Mouse (Mus musculus) heart, postnatal 10 days (tissue): Measurements from ENCODE around the gene Zap70. TPM values are rescaled to one million over a fixed set of nuclear protein-coding genes. Genes with fewer than 3 reads are reported as not detected.

Experiments
- DNase-seq, 2 experiments: peaks; one replicate each; pipeline ENCODE4 v3.0.0; 2021
- intact Hi-C: fragments of 180-260 bp; cut with DNase I; formaldehyde crosslinking; loops from one replicate; pipeline ENCODE4 v1.15.1; 2025
- total RNA-seq, 2 experiments: library from RNA; stranded (reverse); gene quantifications; 2 replicates each; pipeline ENCODE4 v1.2.3; 2021

Zap70 gene
- total RNA-seq, 2 experiments from 2014 or later, result 0.27 to 0.57 TPM

DNA sequence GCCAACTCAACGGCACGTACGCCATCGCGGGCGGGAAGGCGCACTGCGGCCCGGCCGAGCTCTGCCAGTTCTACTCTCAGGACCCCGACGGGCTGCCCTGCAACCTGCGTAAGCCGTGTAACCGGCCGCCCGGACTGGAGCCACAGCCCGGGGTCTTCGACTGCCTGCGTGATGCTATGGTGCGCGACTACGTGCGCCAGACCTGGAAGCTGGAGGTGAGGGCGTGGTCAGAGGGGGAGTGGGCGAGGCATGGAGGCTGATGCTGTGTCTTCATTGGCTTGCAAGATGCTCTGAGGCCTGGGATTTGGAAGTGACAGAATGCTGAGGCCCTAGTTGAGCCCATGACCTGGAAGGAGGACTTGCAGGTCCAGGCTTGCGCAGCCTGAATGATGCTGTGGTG, 9.4 kb downstream of the Zap70 start:
- no peak for DNase-seq
- intact Hi-C loops, result no loop called here

GRCm38 (mm10) chr1:36772198-36772934, 10.8 kb downstream of the Zap70 start:
- intact Hi-C loops, result no loop called here
- DNase-seq, result no peak

DNA sequence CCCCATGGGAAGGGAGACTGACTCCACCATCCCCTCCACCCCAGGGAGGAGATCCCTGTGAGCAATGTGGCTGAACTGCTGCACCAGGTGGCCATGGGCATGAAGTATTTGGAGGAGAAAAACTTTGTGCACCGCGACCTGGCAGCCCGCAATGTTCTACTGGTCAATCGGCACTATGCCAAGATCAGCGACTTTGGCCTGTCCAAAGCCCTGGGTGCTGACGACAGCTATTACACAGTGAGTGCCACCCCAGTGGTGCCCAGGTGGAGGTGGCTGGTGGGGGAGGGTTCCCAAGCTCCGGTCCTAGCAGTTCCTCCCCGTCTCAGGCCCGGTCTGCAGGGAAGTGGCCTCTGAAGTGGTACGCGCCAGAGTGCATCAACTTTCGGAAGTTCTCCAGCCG, 19.2 kb downstream of the Zap70 start:
- intact Hi-C loops, result loop anchor here (5.0 to 10.0 kb wide), 3 partner anchors 352 to 624 kb away; no protein-coding TSS in a partner anchor
- DNase-seq, result no peak

DNA sequence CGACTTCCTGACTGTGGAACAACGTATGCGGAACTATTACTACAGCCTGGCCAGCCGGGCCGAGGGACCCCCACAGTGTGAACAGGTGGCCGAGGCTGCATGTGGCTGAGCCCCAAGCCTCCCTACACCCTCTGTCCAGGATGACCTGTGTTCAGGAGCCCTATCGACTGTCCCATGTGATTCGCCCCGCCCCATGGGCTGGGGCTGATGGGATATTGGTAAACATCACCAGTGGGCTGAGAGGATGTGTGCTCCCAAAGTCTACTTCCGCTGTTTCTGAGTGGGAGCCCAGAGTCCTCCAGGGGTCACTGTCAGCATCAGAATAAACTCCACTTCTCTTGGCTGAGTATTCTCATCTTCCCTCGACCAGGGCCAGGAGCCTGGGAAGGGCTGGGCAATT, 20.9 kb downstream of the Zap70 start:
- DNase-seq, result peak; percentile 29 to 46
- intact Hi-C loops, result loop anchor here (5.0 to 10.0 kb wide), 3 partner anchors 350 to 622 kb away; no protein-coding TSS in a partner anchor

DNA sequence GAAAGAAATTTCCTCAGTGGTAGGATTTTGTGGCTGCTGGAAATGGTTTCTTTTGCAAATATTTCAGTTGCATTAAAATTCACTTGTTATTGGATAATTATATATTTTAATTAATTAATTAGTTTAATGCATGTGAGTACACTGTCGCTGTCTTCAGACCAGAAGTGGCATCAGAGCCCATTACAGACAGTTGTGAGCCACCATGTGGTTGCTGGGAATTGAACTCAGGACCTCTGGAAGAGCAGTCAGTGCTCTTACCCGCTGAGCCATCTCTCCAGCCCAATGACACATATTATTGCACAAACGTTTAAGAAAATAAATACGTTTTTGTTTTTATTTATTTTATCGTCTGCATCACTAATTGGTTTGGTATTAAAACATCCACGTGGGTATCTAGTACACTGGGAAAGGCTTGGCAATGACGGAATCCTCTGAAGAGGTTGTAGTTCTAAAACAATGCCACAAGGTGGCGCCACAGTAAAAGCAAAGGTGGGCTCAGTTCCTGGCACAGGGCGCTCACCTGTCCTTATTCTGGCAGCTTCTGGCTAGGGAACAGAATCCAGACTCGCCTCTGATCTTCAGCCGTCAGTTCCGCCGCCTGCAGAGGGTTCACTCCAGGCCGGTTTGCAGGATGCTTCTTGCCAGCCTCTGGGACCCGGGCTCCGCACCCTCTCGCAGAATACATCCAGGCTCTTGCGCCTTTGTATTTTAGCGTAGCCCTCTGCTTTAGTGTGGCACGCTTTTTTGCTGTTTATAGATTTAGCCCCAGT, 23.0 kb downstream of the Zap70 start:
- intact Hi-C loops, result loop anchor here (1.0 to 10.0 kb wide), 4 partner anchors 348 to 620 kb away; no protein-coding TSS in a partner anchor
- peak; percentile 87 to 92 for DNase-seq

DNA sequence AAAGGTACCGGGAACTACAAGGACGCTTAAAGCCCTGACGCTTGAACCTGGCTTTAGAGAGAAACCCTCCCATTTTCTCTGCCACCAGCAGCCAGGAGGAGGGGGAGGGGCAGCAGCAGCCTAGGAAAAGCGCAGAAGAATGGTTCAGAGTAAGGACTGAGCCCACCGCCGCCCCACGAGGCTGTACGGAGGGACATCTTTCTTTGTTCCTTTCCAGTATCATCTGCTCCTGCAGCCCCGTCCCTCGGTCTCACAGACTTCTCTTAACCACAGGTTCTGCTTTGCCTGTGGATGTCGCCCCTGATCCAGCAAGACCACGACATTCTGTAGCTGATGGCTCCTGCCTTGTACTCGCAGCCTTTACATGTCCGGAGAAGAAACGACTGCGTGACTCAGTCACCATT, 23.6 kb downstream of the Zap70 start:
- intact Hi-C loops, result loop anchor here (10.0 kb wide), 1 partner anchor 620 kb away; no protein-coding TSS in a partner anchor

GRCm38 (mm10) chr1:36786377-36786776, 24.8 kb downstream of the Zap70 start:
- DNase-seq, result no peak
- intact Hi-C loops, result loop anchor here (10.0 kb wide), 1 partner anchor 618 kb away; no protein-coding TSS in a partner anchor

More for the DNA sequence above, 23.6 kb downstream of the Zap70 start:
- DNase-seq, result peak; percentile 14 to 30

DNA sequence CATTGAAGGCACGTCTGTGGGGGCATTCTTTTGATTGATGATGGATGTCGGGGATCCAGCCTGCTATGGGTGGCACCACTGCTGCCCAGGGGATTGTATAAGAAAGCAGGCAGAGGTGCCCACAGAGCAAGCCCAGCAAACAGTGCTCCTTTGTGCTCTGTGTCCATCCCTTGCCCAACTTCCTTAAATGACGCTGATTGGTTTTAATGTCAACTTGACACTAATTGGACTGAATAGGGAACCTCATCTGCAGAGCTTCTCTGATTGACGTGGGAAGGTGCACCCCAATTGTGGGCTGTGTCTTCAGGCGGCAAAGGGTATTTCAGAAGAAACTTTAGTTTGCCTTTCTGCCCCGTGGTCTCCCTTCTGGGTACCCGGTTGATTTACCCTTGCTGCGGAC, 27.8 kb downstream of the Zap70 start:
- intact Hi-C loops, result loop anchor here (10.0 kb wide), 1 partner anchor 615 kb away; no protein-coding TSS in a partner anchor
- DNase-seq, result no peak

GRCm38 (mm10) chr1:36796711-36797110, 35.1 kb downstream of the Zap70 start:
- DNase-seq, result peak; percentile 40 to 46
- intact Hi-C loops, result no loop called here

DNA sequence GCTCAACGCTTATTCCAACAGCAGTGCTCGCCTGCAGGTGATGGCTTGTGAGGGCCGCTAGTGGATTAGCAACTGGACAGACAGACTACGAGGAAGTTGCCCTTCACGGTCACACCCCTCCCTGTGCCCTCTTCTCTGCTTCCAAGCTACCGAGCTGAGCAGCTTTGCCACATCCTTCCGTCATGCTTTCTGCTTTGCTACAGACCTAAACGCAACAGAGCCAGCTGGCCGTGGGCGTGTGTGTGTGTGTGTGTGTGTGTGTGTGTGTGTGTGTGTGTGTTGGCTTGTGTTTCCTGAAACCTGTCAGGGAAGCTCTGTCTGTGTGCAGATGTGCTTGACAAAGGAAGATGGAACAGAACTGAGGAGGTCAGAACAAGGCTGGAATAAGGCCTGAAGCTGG, 35.9 kb downstream of the Zap70 start:
- DNase-seq, result no peak
- intact Hi-C loops, result no loop called here

- DNase-seq, result no peak
- intact Hi-C loops, result no loop called here
Observed at GRCm38 (mm10) chr1:36800379-36801011, 38.9 kb downstream of the Zap70 start.

DNA sequence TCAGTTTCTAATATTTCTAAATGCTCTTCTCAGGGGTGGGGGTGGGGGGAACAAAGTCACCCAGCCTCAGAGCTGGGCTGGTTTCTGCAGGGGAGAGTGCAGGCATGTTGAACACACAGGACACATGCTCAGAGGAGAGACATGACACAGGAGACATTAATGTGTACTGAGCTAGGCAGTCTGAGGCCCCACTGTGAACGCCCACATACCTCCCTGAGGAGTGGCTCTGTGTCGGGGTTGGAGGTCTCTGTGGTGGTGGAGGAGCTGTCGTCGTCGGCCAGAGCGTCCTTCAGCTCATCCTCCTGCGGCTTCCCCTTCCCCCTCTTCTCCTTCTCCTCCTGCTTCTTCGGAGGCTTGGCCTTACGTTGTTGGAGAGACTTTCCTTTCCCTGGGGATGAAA, 42.7 kb downstream of the Zap70 start:
- no peak for DNase-seq
- intact Hi-C loops, result no loop called here

- DNase-seq, result peak in 1 of 2 experiments; percentile 15
- intact Hi-C loops, result no loop called here
Observed at GRCm38 (mm10) chr1:36804833-36805232, 43.2 kb downstream of the Zap70 start.

- DNase-seq, result no peak
- intact Hi-C loops, result no loop called here
Observed at GRCm38 (mm10) chr1:36806181-36806905, 44.7 kb downstream of the Zap70 start.

- intact Hi-C loops, result no loop called here
- no peak for DNase-seq
Observed at GRCm38 (mm10) chr1:36807086-36807485, 45.5 kb downstream of the Zap70 start.

DNA sequence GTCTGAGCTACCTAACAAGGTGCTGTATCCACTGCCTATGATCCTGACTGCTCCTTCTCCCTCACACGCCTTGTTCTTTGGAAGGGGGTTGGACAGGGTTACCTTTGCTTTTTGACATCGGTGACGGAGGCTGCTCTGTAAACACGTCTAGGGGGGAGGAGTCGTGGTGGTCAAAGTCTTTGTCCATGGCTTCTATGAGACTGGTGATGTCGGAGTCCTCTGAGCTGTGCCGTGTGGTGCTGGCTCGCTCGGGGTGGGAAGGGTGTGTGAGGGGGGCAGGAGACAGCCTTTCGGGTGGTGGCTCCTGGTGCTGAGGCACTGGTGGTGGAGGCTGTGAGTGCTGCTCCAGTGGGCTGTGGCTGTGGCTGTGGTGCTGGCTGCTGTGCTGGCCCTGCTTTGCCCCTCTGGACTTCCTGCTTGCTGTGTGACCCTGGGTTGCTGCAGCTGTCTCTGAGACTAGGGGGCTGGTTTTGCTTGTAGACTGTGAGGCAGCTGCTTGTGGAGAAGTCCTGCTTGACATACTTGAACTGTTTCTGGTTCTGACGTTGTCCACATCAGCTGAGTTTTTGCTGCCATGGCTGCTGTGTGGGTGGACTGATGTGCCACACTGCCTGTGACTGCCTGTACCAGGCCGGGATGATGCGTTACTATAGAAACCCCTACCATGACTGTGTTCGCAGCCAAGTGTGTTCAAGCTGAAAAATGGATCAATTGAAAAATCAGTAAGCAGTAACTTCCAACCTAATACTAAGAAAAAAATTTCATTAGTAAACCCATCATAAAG, 46.4 kb downstream of the Zap70 start:
- intact Hi-C loops, result no loop called here
- DNase-seq, result no peak

DNA sequence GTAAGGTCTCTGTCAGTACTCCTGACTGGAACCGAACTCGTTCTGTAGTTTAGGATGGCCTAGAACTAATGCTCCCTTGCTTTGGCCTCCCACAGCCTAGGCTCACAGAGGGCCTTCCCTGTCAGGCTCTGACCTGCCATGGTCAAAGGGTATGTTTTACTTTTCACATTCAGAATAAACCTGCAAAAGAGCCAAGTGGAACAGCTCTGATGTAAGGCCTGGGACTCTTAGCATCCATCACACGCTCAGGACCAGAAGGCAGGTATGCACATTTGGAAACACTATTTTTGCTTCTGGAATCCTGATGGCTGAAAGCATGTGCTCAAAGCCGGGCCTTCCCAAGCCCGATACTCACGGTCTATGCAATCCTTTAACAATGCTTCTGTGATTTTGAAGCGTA, 50.2 kb downstream of the Zap70 start:
- intact Hi-C loops, result no loop called here
- DNase-seq, result no peak

- intact Hi-C loops, result no loop called here
- peak; percentile 21 to 31 for DNase-seq
Observed at GRCm38 (mm10) chr1:36813415-36813814, 51.8 kb downstream of the Zap70 start.

DNA sequence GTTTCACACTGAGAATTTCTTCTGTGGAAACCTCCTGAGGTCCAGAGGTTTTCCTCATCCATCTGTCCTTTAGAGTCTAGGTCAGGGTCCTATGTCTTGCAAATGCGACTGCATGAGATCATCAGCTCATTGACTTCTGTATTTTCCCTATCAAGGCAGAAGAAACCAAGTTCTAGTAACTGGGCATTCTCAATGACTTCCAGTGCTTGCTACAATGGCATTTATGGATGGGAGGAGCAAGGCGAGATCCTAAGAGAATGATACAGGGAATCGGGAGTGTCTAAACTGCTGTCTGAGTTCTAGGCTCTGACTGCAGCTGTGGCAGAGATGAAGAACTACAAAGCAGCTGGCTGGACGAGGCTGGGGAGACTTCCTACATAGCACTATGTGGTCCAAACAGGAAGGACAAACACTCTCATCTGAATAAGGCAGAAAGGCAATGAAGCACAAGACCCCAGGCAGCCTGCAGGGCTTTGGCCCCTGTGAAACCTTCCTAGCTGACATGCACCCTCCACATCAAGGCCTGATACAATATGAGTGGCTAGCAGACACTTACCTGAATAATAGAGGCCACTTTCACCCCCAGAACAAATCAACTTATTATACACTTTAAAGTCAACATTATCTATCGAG, 52.8 kb downstream of the Zap70 start:
- intact Hi-C loops, result no loop called here
- DNase-seq, result no peak
